Mouse (Mus musculus) limb, embryonic 12.5 days (tissue): ENCODE data around the gene 4930550C14Rik. TPM values are rescaled to one million over a fixed set of nuclear protein-coding genes. Genes with fewer than 3 reads are reported as not detected.

ENCODE experiments used
- ATAC-seq: fragments of 200-750 bp; cut with Nextera tagmentation; 2 replicates; pipeline ENCODE4 v1.8.0; 2017; ENCODE audit warnings: low read depth, moderate TSS enrichment; ENCODE audit not compliant: insufficient number of reproducible peaks, insufficient read depth, low FRiP score, low TSS enrichment
- H3K27ac ChIP-seq: fragments of 300-500 bp; sonication (generic); 2 replicates; pipeline ENCODE4 v1.5.1; 2016; ENCODE audit warnings: mild to moderate bottlenecking, moderate library complexity
- H3K27me3 ChIP-seq: fragments of 300-500 bp; sonication (generic); 2 replicates; pipeline ENCODE4 v1.6.1; 2016; ENCODE audit warnings: mild to moderate bottlenecking, moderate library complexity
- H3K36me3 ChIP-seq: fragments of 300-500 bp; sonication (generic); 2 replicates; pipeline ENCODE4 v1.6.1; 2016; ENCODE audit warnings: mild to moderate bottlenecking, moderate library complexity
- H3K4me1 ChIP-seq: fragments of 300-500 bp; sonication (generic); replicated peaks from 2 replicates; pipeline ENCODE4 v1.6.1; 2016
- H3K4me2 ChIP-seq: fragments of 300-500 bp; sonication (generic); 2 replicates; pipeline ENCODE4 v1.6.1; 2016; ENCODE audit warnings: mild to moderate bottlenecking, moderate library complexity
- H3K4me3 ChIP-seq: fragments of 300-500 bp; sonication (generic); replicated peaks from 2 replicates; pipeline ENCODE4 v1.5.1; 2016; ENCODE audit warnings: mild to moderate bottlenecking
- H3K9ac ChIP-seq: fragments of 300-500 bp; sonication (generic); replicated peaks from 2 replicates; pipeline ENCODE4 v1.6.1; 2016; ENCODE audit warnings: mild to moderate bottlenecking, moderate library complexity
- H3K9me3 ChIP-seq: fragments of 300-500 bp; sonication (generic); 2 replicates; pipeline ENCODE4 v1.6.1; 2016; ENCODE audit warnings: mild to moderate bottlenecking, moderate library complexity
- WGBS: fragments of 180-500 bp; shearing (Covaris S2); methylation state at CpG from one replicate; pipeline ENCODE4 v1.1.7; 2016; 5-methylcytosine and 5-hydroxymethylcytosine counted together
- polyA plus RNA-seq: library from polyadenylated mRNA; unstranded; fragments of >200 nt; fragmentation: Nextera tagmentation; extraction: Ambion mirVana; gene quantifications from 2 replicates; pipeline ENCODE4 v1.2.1, GENCODE M21; 2016

The 4930550C14Rik gene
- polyA plus RNA-seq, 1 experiment from 2014 or later: 0.68 TPM

- Histone ChIP-seq H3K27me3 (no peaks in the 10 kb centered on the region), H3K9me3 (no peaks in the 10 kb centered on the region), H3K9ac (peak within 1 kb of the TSS; percentile 93), H3K36me3 (no peaks in the 10 kb centered on the region), H3K4me2 (peak within 1 kb of the TSS; percentile 70), H3K27ac (peak within 1 kb of the TSS; percentile 96), H3K4me3 (peak within 1 kb of the TSS; percentile 76), H3K4me1 (0 out of 2 replicates have a peak, but pooled peaks cover 4% of the 10 kb centered on the region)
- WGBS: under 1% methylated on average over 72 of the region's 75 CpGs
- peak; percentile 97 for ATAC-seq
Observed at GRCm38 (mm10) chr9:53383951-53384866, 17.9 kb upstream of the 4930550C14Rik start, which contains the start of gene Kdelc2. TSS of gene Kdelc2 (plus strand) at chr9:53384025.

DNA sequence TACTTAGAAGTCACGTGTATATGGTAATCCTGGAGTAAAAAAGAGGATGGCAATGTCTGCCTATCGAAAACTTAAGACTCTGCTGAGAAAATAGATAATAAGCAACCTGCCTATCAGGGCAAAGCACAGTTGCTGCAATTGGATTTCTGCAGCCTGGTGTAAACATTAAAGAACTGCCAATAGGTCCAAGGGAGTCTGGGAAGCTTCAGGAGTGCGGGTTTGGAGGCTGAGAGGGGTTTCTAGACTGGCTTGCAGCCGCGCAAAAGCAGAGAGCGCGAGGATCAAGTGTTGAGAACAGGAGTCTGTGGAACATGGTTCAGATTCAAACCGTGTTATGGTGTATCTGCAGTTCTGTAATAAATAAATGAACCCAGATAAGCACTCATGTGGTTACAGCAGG lies 17.3 kb upstream of the 4930550C14Rik start:
- H3K27me3 ChIP-seq: no peaks in the 10 kb centered on the region
- peak overlapping the region; percentile 70 for H3K4me2 ChIP-seq
- 9% methylated on average over 8 of the region's 8 CpGs for WGBS
- ATAC-seq: peak; percentile 12; the same call in 1 of the 2 replicates
- 0 out of 2 replicates have a peak, but pooled peaks cover 4% of the 10 kb centered on the region for H3K4me1 ChIP-seq
- H3K4me3 ChIP-seq: peak overlapping the region; percentile 76
- peak overlapping the region; percentile 96 for H3K27ac ChIP-seq
- H3K9ac ChIP-seq: peak overlapping the region; percentile 93; the same call in 1 of the 2 replicates
- no peaks in the 10 kb centered on the region for H3K36me3 ChIP-seq
- H3K9me3 ChIP-seq: no peaks in the 10 kb centered on the region

DNA sequence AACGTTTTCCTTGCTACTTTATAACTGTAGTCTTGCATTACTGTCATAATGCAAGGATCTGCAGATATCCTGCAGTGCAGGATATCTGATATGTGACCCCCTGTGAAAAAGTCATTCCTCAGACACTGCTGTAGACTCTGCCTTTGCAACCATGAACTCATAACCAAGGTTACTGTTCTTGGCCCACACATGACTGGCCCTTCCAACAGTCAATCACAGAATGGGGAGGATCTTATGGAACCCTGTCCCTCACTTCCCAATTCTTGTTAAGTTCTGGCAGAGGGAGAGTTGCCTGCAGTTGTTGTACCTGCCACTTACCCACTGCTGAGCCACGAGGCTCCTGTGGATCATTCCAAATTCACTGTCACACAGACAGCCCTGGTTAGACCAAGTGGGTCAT lies 14.7 kb upstream of the 4930550C14Rik start:
- H3K9ac ChIP-seq: no peak overlapping the region
- 67% methylated on average over 2 of the region's 2 CpGs for WGBS
- H3K27ac ChIP-seq: no peak overlapping the region
- H3K9me3 ChIP-seq: no peaks in the 10 kb centered on the region
- H3K36me3 ChIP-seq: 0 out of 2 replicates have a peak, but pooled peaks cover 6% of the 10 kb centered on the region
- ATAC-seq: no peak
- H3K4me3 ChIP-seq: no peak overlapping the region
- no peak overlapping the region for H3K4me2 ChIP-seq
- H3K4me1 ChIP-seq: 0 out of 2 replicates have a peak, but pooled peaks cover 4% of the 10 kb centered on the region
- H3K27me3 ChIP-seq: no peaks in the 10 kb centered on the region

DNA sequence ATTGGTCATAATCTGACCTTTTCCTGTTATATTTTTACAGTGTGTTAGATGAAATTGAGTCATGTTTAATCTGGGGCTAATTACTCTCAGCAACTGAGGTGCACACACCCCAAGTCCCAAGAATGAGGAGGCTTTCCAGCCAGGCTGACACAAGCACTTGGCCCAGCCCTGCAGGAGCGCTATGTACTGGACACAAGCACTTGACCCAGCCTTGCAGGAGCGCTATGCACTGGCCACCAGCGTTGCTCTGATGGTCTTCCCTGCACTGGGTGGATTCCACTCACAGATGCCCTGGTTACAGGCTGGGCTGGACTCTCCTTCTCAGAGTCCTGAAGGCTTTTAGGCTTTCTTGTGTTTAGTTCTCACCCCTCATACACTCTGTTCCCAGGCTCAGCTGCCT lies 13.0 kb upstream of the 4930550C14Rik start:
- 0 out of 2 replicates have a peak, but pooled peaks cover 6% of the 10 kb centered on the region for H3K36me3 ChIP-seq
- H3K27me3 ChIP-seq: no peaks in the 10 kb centered on the region
- H3K9me3 ChIP-seq: no peaks in the 10 kb centered on the region
- no peak overlapping the region for H3K4me2 ChIP-seq
- no peak overlapping the region for H3K4me3 ChIP-seq
- H3K4me1 ChIP-seq: 0 out of 2 replicates have a peak, but pooled peaks cover 4% of the 10 kb centered on the region
- H3K9ac ChIP-seq: no peak overlapping the region
- no peak overlapping the region for H3K27ac ChIP-seq
- no peak for ATAC-seq
- WGBS: 91% methylated on average over 3 of the region's 3 CpGs

DNA sequence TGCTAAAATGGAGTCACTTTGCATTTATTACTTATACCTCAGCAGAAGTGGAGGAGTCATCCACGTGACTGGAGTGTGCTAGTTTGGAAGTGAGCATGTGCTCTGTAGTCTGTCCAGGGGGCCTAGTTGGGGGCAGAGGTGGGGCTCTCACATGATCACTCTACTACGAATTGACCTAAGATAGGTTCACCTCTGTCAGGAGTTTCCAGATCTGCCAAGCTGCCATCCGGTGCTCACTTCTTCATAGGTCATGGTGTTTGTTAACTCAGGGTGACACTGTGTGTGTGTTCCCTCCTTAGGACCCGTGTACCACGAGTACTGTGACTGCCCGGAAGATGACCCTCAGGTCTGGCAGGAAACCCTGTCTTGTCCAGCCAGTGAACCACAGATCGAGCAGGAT lies 12.0 kb upstream of the 4930550C14Rik start:
- Histone ChIP-seq H3K4me1 (0 out of 2 replicates have a peak, but pooled peaks cover 1% of the 10 kb centered on the region), H3K9ac (no peak overlapping the region), H3K27me3 (no peaks in the 10 kb centered on the region), H3K27ac (no peak overlapping the region), H3K9me3 (no peaks in the 10 kb centered on the region), H3K4me3 (no peak overlapping the region), H3K4me2 (no peak overlapping the region), H3K36me3 (0 out of 2 replicates have a peak, but pooled peaks cover 6% of the 10 kb centered on the region)
- no peak for ATAC-seq
- 83% methylated on average over 7 of the region's 7 CpGs for WGBS

GRCm38 (mm10) chr9:53397685-53398387 lies 4.3 kb upstream of the 4930550C14Rik start:
- no peak overlapping the region for H3K4me3 ChIP-seq
- H3K27me3 ChIP-seq: no peaks in the 10 kb centered on the region
- H3K9me3 ChIP-seq: no peaks in the 10 kb centered on the region
- H3K4me1 ChIP-seq: peaks cover 11% of the 10 kb centered on the region
- 80% methylated on average over 13 of the region's 13 CpGs for WGBS
- H3K36me3 ChIP-seq: no peaks in the 10 kb centered on the region
- no peak overlapping the region for H3K9ac ChIP-seq
- H3K4me2 ChIP-seq: no peak overlapping the region
- H3K27ac ChIP-seq: no peak overlapping the region
- no peak for ATAC-seq

- Histone ChIP-seq H3K27ac (no peak overlapping the region), H3K9me3 (no peaks in the 10 kb centered on the region), H3K4me2 (no peak overlapping the region), H3K4me1 (peaks cover 16% of the 10 kb centered on the region), H3K9ac (no peak overlapping the region), H3K4me3 (no peak overlapping the region), H3K36me3 (no peaks in the 10 kb centered on the region), H3K27me3 (no peaks in the 10 kb centered on the region)
- WGBS: 11% methylated on average over 5 of the region's 5 CpGs
- no peak for ATAC-seq
Observed at GRCm38 (mm10) chr9:53398388-53398700, 3.8 kb upstream of the 4930550C14Rik start.

- Histone ChIP-seq H3K4me2 (no peak overlapping the region), H3K9me3 (no peaks in the 10 kb centered on the region), H3K9ac (no peak overlapping the region), H3K4me1 (peaks cover 19% of the 10 kb centered on the region), H3K27ac (no peak overlapping the region), H3K27me3 (no peaks in the 10 kb centered on the region), H3K4me3 (no peak overlapping the region), H3K36me3 (no peaks in the 10 kb centered on the region)
- no peak for ATAC-seq
- 95% methylated on average over 8 of the region's 8 CpGs for WGBS
Observed at GRCm38 (mm10) chr9:53399537-53399936, 2.6 kb upstream of the 4930550C14Rik start.

DNA sequence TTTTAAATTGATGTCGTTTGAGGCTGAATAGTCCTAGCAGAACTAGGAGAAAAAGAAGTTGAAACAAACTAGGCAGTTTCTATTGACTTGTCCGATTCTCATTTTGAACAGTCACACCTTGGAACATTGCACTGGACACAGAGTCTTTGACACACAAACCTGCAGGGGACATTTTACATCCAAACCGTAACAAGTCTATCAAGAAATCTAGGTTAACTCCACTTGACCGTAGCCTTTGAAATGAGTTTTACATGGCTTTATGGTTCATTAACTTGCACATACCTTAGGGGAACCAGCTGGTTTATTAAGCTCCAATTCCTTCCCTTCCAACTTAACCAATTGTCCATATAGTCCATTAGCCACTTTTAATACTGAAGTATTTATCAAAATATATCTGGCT lies 1.4 kb upstream of the 4930550C14Rik start:
- no peak for ATAC-seq
- no peaks in the 10 kb centered on the region for H3K36me3 ChIP-seq
- H3K4me1 ChIP-seq: peaks cover 26% of the 10 kb centered on the region
- H3K4me3 ChIP-seq: no peak overlapping the region
- no peaks in the 10 kb centered on the region for H3K9me3 ChIP-seq
- H3K4me2 ChIP-seq: no peak overlapping the region
- no peak overlapping the region for H3K9ac ChIP-seq
- H3K27ac ChIP-seq: no peak overlapping the region
- no peaks in the 10 kb centered on the region for H3K27me3 ChIP-seq
- WGBS: 63% methylated on average over 4 of the region's 4 CpGs

- H3K4me2 ChIP-seq: no peak overlapping the region
- no peaks in the 10 kb centered on the region for H3K27me3 ChIP-seq
- peaks cover 31% of the 10 kb centered on the region for H3K4me1 ChIP-seq
- no peak overlapping the region for H3K27ac ChIP-seq
- WGBS: 78% methylated on average over 8 of the region's 8 CpGs
- H3K9me3 ChIP-seq: no peaks in the 10 kb centered on the region
- no peak for ATAC-seq
- H3K36me3 ChIP-seq: no peaks in the 10 kb centered on the region
- H3K4me3 ChIP-seq: no peak overlapping the region
- no peak overlapping the region for H3K9ac ChIP-seq
Observed at GRCm38 (mm10) chr9:53401146-53401545, 979 bp upstream of the 4930550C14Rik start.

GRCm38 (mm10) chr9:53402991-53403390 lies 866 bp downstream of the 4930550C14Rik start:
- Histone ChIP-seq H3K4me3 (no peak overlapping the region), H3K9me3 (no peaks in the 10 kb centered on the region), H3K4me2 (peak overlapping the region; percentile 45), H3K27me3 (no peaks in the 10 kb centered on the region), H3K27ac (peak overlapping the region; percentile 46), H3K4me1 (peaks cover 33% of the 10 kb centered on the region), H3K36me3 (no peaks in the 10 kb centered on the region), H3K9ac (no peak overlapping the region)
- no peak for ATAC-seq
- WGBS: 49% methylated on average over 8 of the region's 8 CpGs
